Mouse (Mus musculus) forebrain, embryonic 12.5 days (tissue): ENCODE results near the gene Sec63. TPM values are rescaled to one million over a fixed set of nuclear protein-coding genes. Genes with fewer than 3 reads are reported as not detected.

Experiments used
- ATAC-seq: fragments of 200-750 bp; cut with Nextera tagmentation; 2 replicates; pipeline ENCODE4 v1.8.0; 2017; ENCODE audit warnings: moderate TSS enrichment; ENCODE audit not compliant: low FRiP score
- H3K27ac ChIP-seq: fragments of 300-500 bp; sonication (generic); 2 replicates; pipeline ENCODE4 v1.5.1; 2016; ENCODE audit warnings: mild to moderate bottlenecking
- H3K27me3 ChIP-seq: fragments of 300-500 bp; sonication (generic); 2 replicates; pipeline ENCODE4 v1.6.1; 2016; ENCODE audit warnings: mild to moderate bottlenecking
- H3K36me3 ChIP-seq: fragments of 300-500 bp; sonication (generic); replicated peaks from 2 replicates; pipeline ENCODE4 v1.6.1; 2016; ENCODE audit warnings: mild to moderate bottlenecking
- H3K4me1 ChIP-seq: fragments of 300-500 bp; sonication (generic); 2 replicates; pipeline ENCODE4 v1.6.1; 2016
- H3K4me2 ChIP-seq: fragments of 300-500 bp; sonication (generic); 2 replicates; pipeline ENCODE4 v1.6.1; 2016; ENCODE audit warnings: mild to moderate bottlenecking, moderate library complexity
- H3K4me3 ChIP-seq: fragments of 300-500 bp; sonication (generic); replicated peaks from 2 replicates; pipeline ENCODE4 v1.5.1; 2016; ENCODE audit warnings: mild to moderate bottlenecking
- H3K9ac ChIP-seq: fragments of 300-500 bp; sonication (generic); 2 replicates; pipeline ENCODE4 v1.6.1; 2016; ENCODE audit warnings: mild to moderate bottlenecking
- H3K9me3 ChIP-seq: fragments of 300-500 bp; sonication (generic); 2 replicates; pipeline ENCODE4 v1.6.1; 2016
- WGBS: fragments of 180-500 bp; shearing (Covaris S2); methylation state at CpG from one replicate; pipeline ENCODE4 v1.1.7; 2016; 5-methylcytosine and 5-hydroxymethylcytosine counted together
- polyA plus RNA-seq: library from polyadenylated mRNA; unstranded; fragments of >200 nt; fragmentation: Nextera tagmentation; extraction: Ambion mirVana; gene quantifications from 2 replicates; pipeline ENCODE4 v1.2.1, GENCODE M21; 2016

Sec63 gene
- polyA plus RNA-seq, 1 experiment from 2014 or later, result 35.4 TPM

DNA sequence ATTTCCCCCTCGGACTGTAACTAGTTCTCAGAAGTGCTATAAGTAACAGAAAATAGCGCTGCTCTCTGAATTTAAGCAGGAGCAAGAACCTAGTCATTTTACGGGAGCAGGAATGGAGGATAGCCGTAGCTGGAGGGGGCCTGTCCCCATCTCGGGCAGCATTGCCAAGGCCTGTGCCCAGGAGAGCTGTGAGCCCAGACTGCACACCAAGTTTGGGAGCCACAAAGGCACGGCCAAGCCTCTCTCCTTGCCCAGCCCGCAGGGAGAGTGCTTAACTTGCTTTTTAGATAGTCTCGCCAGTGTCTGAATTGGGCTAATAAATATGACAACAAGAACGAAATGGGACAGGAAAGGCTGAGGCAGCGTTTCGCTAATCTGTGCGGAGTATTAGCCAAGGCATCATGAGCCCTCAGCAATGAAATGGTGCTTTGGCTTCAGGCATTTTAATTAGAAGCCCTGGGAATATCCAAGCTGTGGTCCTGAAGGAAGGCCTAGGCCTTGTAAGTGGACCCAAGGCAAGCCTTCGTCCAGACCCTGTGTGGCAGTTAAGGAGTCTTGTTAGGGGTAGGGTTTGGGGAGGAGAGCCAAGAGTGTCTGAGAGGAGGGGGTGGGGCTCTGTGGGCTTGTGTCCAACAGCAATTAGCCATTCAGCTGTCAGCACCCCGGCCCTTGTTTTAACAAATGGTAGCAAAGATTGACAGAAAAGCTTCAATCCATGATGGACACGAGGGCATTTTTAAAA lies 111.1 kb downstream of the Sec63 start:
- Histone ChIP-seq H3K9ac (no peak overlapping the region), H3K27me3 (peaks cover 8% of the 10 kb centered on the region; the same call in 1 of the 2 replicates), H3K27ac (peak overlapping the region; percentile 77), H3K4me2 (no peak overlapping the region), H3K36me3 (no peaks in the 10 kb centered on the region), H3K9me3 (no peaks in the 10 kb centered on the region), H3K4me3 (no peak overlapping the region), H3K4me1 (peaks cover 18% of the 10 kb centered on the region)
- WGBS, result 63% methylated on average over 15 of the region's 15 CpGs
- peak; percentile 88; the same call in 1 of the 2 replicates for ATAC-seq

DNA sequence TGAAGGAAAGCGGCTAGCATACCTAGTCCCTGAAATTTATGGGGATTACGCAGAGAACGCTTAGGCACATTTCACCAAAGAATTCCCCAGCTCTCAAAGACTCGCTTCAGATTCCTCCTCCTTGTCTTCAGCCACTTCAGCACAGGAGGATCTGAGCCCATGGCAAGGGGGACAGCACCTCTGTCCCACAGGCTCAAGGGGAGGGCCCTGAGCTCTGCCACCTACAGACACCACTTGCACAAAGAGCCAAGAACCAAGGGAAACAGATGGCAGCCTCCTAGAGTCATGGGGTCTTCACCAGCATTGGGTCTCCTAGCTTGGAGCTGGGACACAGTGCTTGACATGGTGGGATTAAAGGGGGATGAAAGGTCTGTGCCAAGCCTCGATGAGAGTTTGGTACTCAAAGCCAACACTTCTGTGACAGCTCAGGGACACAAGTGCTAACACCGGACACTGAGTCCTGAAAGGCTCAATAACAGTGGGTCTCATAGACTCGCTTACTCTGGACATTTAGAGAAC lies 111.8 kb downstream of the Sec63 start:
- peaks cover 16% of the 10 kb centered on the region for H3K4me1 ChIP-seq
- no peak overlapping the region for H3K9ac ChIP-seq
- no peak overlapping the region for H3K4me2 ChIP-seq
- WGBS, result 59% methylated on average over 7 of the region's 7 CpGs
- H3K27me3 ChIP-seq, result peaks cover 8% of the 10 kb centered on the region; the same call in 1 of the 2 replicates
- no peaks in the 10 kb centered on the region for H3K36me3 ChIP-seq
- H3K4me3 ChIP-seq, result no peak overlapping the region
- ATAC-seq, result peak; percentile 40; the same call in 1 of the 2 replicates
- H3K27ac ChIP-seq, result peak overlapping the region; percentile 77
- no peaks in the 10 kb centered on the region for H3K9me3 ChIP-seq

DNA sequence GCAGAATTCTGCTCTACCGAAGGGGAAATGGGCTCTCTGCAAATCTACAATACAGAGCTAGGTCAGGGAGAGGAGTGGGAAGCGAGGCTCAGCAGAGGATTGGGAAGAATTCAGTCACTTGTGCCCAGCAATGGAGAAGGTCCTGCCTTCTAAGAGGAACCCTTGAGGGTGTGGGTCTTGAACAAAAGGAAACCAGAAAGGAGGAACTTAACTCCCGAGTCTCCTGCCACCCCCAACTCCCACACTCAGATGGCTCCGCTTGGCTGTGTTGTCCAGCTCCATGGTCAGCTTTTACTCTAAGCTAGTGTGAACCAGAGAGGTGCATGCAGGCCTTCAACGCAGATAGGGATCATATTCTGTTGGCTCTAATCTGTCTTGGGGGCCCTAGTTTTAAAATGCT lies 114.9 kb downstream of the Sec63 start:
- 78% methylated on average over 5 of the region's 5 CpGs for WGBS

DNA sequence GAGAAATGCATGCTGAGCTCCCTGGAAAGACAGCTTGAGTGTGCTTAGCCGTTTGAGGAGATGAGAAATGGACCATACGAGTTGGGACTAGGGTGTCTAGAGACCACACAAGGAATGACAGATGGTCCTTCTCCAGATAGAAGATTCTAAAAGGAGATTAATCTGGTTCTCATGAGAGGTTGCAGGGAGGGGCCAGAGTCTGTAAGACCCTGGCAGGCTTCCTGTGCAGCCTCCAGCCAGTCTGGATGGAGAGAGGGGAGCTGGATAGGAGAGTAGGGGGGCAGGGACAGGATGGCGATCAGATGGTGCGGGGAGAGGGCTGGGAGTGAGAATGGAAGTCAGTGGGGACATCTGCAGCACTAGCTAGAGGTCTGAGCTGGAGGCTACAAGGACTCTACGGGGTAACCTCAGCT lies 118.0 kb downstream of the Sec63 start:
- H3K36me3 ChIP-seq, result no peaks in the 10 kb centered on the region
- H3K27me3 ChIP-seq, result no peaks in the 10 kb centered on the region
- no peaks in the 10 kb centered on the region for H3K4me1 ChIP-seq
- no peak overlapping the region for H3K9ac ChIP-seq
- 76% methylated on average over 5 of the region's 5 CpGs for WGBS
- no peak overlapping the region for H3K4me2 ChIP-seq
- H3K27ac ChIP-seq, result no peak overlapping the region
- H3K4me3 ChIP-seq, result no peak overlapping the region
- no peaks in the 10 kb centered on the region for H3K9me3 ChIP-seq
- ATAC-seq, result no peak

More for the DNA sequence above, 114.9 kb downstream of the Sec63 start:
- no peak for ATAC-seq
- no peak overlapping the region for H3K4me3 ChIP-seq
- H3K27ac ChIP-seq, result no peak overlapping the region
- H3K36me3 ChIP-seq, result no peaks in the 10 kb centered on the region
- no peaks in the 10 kb centered on the region for H3K9me3 ChIP-seq
- no peak overlapping the region for H3K9ac ChIP-seq
- H3K4me1 ChIP-seq, result peaks cover 16% of the 10 kb centered on the region
- H3K27me3 ChIP-seq, result no peaks in the 10 kb centered on the region
- H3K4me2 ChIP-seq, result no peak overlapping the region

DNA sequence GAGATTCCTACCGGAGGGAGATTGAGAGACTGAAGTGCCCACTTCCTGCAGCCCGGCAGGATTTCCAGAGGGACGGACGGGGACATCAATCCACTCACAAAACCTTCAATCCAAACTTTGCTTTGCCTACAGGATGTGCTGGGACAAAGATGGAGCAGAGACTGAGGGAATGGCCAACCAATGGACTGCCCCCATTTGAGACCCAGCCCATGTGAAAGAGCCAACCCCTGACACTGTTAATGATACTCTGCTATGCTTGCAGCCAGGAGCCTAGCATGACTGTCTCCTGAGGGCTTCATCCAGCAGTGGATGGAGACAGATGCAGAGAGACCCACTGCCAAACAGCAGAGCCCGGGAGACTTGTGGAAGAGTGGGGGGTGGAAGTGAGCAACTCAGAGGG lies 118.4 kb downstream of the Sec63 start:
- 92% methylated on average over 5 of the region's 5 CpGs for WGBS
- H3K4me1 ChIP-seq, result no peaks in the 10 kb centered on the region
- no peaks in the 10 kb centered on the region for H3K9me3 ChIP-seq
- H3K27me3 ChIP-seq, result no peaks in the 10 kb centered on the region
- H3K9ac ChIP-seq, result no peak overlapping the region
- ATAC-seq, result no peak
- H3K4me3 ChIP-seq, result no peak overlapping the region
- H3K27ac ChIP-seq, result no peak overlapping the region
- H3K36me3 ChIP-seq, result no peaks in the 10 kb centered on the region
- no peak overlapping the region for H3K4me2 ChIP-seq

Other genes starting within 250 kb of the Sec63 start
- gene Nr2e1, start 177.9 kb upstream of the Sec63 start, polyA plus RNA-seq, result 104 TPM in 2 replicates
- gene Ostm1, start 177.7 kb upstream of the Sec63 start, polyA plus RNA-seq, result 63.1 and 65.4 TPM in 2 replicates
- 2.9 and 3.0 TPM in 2 replicates for gene Scml4, start 98.9 kb downstream of the Sec63 start, polyA plus RNA-seq